Mouse (Mus musculus) MEL (cell line): ENCODE results near the gene Enpp7. TPM values are rescaled to one million over a fixed set of nuclear protein-coding genes. Genes with fewer than 3 reads are reported as not detected.

ENCODE experiments used
- DNase-seq: peaks from one replicate; pipeline ENCODE4 v3.0.0; 2011; ENCODE audit warnings: low read depth, low spot score
- H3K27ac ChIP-seq: 2 replicates; pipeline ENCODE4 v1.5.1; 2012; ENCODE audit warnings: low read depth, mild to moderate bottlenecking, control low read depth, low read length, moderate library complexity; ENCODE audit not compliant: control insufficient read depth
- H3K27me3 ChIP-seq, 2 experiments: fragments of 150-350 bp in 1 of 2; sonication (generic) in 1 of 2; 2 replicates each; pipeline ENCODE4 v1.6.1; 2012; ENCODE audit warnings: low read length in 2 of 2, mild to moderate bottlenecking in 2 of 2, improper control_type of control experiment in 1 of 2, moderate library complexity in 1 of 2; ENCODE audit not compliant: insufficient read depth in 2 of 2, control insufficient read depth in 1 of 2
- H3K36me3 ChIP-seq, 2 experiments: 2 replicates each; pipeline ENCODE4 v1.6.1; 2012 to 2014; ENCODE audit warnings: low read length in 2 of 2, improper control_type of control experiment in 1 of 2, inconsistent platforms in 1 of 2, mild to moderate bottlenecking in 1 of 2; ENCODE audit not compliant: insufficient read depth in 2 of 2, control insufficient read depth in 1 of 2
- H3K4me1 ChIP-seq, 2 experiments: fragments of 150-350 bp in 1 of 2; sonication (generic) in 1 of 2; 2 replicates each; pipeline ENCODE4 v1.6.1; 2012; ENCODE audit warnings: low read length in 2 of 2, improper control_type of control experiment in 1 of 2, mild to moderate bottlenecking in 1 of 2; ENCODE audit not compliant: insufficient read depth in 2 of 2, control insufficient read depth in 1 of 2
- H3K4me3 ChIP-seq, 2 experiments: fragments of 150-350 bp in 1 of 2; sonication (generic) in 1 of 2; 2 replicates each; pipeline ENCODE4 v1.5.1; 2012; ENCODE audit warnings: low read depth in 2 of 2, low read length in 2 of 2, mild to moderate bottlenecking in 2 of 2, moderate library complexity in 2 of 2, control low read depth in 1 of 2, improper control_type of control experiment in 1 of 2; ENCODE audit not compliant: control insufficient read depth in 1 of 2, insufficient read depth in 1 of 2
- H3K79me2 ChIP-seq: 2 replicates; pipeline ENCODE4 v1.6.1; 2012; ENCODE audit warnings: mild to moderate bottlenecking, low read length, moderate library complexity; ENCODE audit not compliant: control insufficient read depth, poor library complexity, insufficient read depth
- H3K9ac ChIP-seq: 2 replicates; pipeline ENCODE4 v1.6.1; 2012; ENCODE audit warnings: low read depth, mild to moderate bottlenecking, control low read depth, low read length, moderate library complexity; ENCODE audit not compliant: control insufficient read depth, poor library complexity, severe bottlenecking
- H3K9me3 ChIP-seq: fragments of 150-350 bp; sonication (generic); replicated peaks from 2 replicates; pipeline ENCODE4 v1.6.1; 2012; ENCODE audit warnings: mild to moderate bottlenecking, low read length, improper control_type of control experiment, moderate library complexity; ENCODE audit not compliant: insufficient read depth
- BHLHE40 ChIP-seq: IDR thresholded peaks from 2 replicates; pipeline ENCODE4 v1.6.1; 2012; ENCODE audit warnings: low read depth, mild to moderate bottlenecking, inconsistent platforms, low read length, improper control_type of control experiment, borderline replicate concordance
- CHD1 ChIP-seq: IDR thresholded peaks from 2 replicates; pipeline ENCODE4 v1.6.1; 2012; ENCODE audit warnings: low read depth, mild to moderate bottlenecking, inconsistent platforms, low read length, improper control_type of control experiment
- CHD2 ChIP-seq: IDR thresholded peaks from 2 replicates; pipeline ENCODE4 v1.6.1; 2011; ENCODE audit warnings: low read length, improper control_type of control experiment
- E2F4 ChIP-seq: IDR thresholded peaks from 2 replicates; pipeline ENCODE4 v1.6.1; 2011; ENCODE audit warnings: low read depth, low read length, improper control_type of control experiment, borderline replicate concordance
- ELF1 ChIP-seq: IDR thresholded peaks from 2 replicates; pipeline ENCODE4 v1.6.1; 2014; ENCODE audit warnings: low read depth, mild to moderate bottlenecking, inconsistent platforms, low read length, improper control_type of control experiment, moderate library complexity
- ETS1 ChIP-seq: IDR thresholded peaks from 2 replicates; pipeline ENCODE4 v1.6.1; 2012; ENCODE audit warnings: low read depth, mild to moderate bottlenecking, inconsistent platforms, low read length, improper control_type of control experiment, moderate library complexity
- GABPA ChIP-seq: IDR thresholded peaks from 2 replicates; pipeline ENCODE4 v1.6.1; 2012; ENCODE audit warnings: low read depth, mild to moderate bottlenecking, inconsistent platforms, low read length, improper control_type of control experiment, moderate library complexity
- HCFC1 ChIP-seq: IDR thresholded peaks from 2 replicates; pipeline ENCODE4 v1.6.1; 2012; ENCODE audit warnings: low read depth, mild to moderate bottlenecking, inconsistent platforms, low read length, improper control_type of control experiment, moderate library complexity
- JUND ChIP-seq: IDR thresholded peaks from 2 replicates; pipeline ENCODE4 v1.6.1; 2011; ENCODE audit warnings: low read depth, mild to moderate bottlenecking, improper control_type of control experiment, low read length
- MAFK ChIP-seq: IDR thresholded peaks from 2 replicates; pipeline ENCODE4 v1.6.1; 2011; ENCODE audit warnings: low read depth, mild to moderate bottlenecking, low read length, improper control_type of control experiment, borderline replicate concordance
- MEF2A ChIP-seq: IDR thresholded peaks from 2 replicates; pipeline ENCODE4 v1.6.1; 2014; ENCODE audit warnings: low read depth, mild to moderate bottlenecking, inconsistent platforms, low read length, improper control_type of control experiment; ENCODE audit not compliant: poor library complexity, insufficient replicate concordance, severe bottlenecking; ENCODE audit errors: extremely low read depth
- NRF1 ChIP-seq: IDR thresholded peaks from 2 replicates; pipeline ENCODE4 v1.6.1; 2014; ENCODE audit warnings: low read depth, mild to moderate bottlenecking, inconsistent platforms, low read length, improper control_type of control experiment, moderate library complexity; ENCODE audit not compliant: poor library complexity, insufficient read depth, severe bottlenecking
- RAD21 ChIP-seq: IDR thresholded peaks from 2 replicates; pipeline ENCODE4 v1.6.1; 2011; ENCODE audit warnings: mild to moderate bottlenecking, low read depth, low read length, improper control_type of control experiment
- SIN3A ChIP-seq: IDR thresholded peaks from 2 replicates; pipeline ENCODE4 v1.6.1; 2012; ENCODE audit warnings: low read length, improper control_type of control experiment, inconsistent platforms
- SMC3 ChIP-seq: IDR thresholded peaks from 2 replicates; pipeline ENCODE4 v1.6.1; 2011; ENCODE audit warnings: low read depth, low read length, improper control_type of control experiment
- TCF12 ChIP-seq: IDR thresholded peaks from 2 replicates; pipeline ENCODE4 v1.6.1; 2014; ENCODE audit warnings: low read depth, mild to moderate bottlenecking, inconsistent platforms, low read length, improper control_type of control experiment, moderate library complexity
- UBTF ChIP-seq: IDR thresholded peaks from 2 replicates; pipeline ENCODE4 v1.6.1; 2012; ENCODE audit warnings: low read depth, mild to moderate bottlenecking, inconsistent platforms, low read length, improper control_type of control experiment, moderate library complexity, borderline replicate concordance; ENCODE audit not compliant: insufficient read depth
- USF1 ChIP-seq: IDR thresholded peaks from 2 replicates; pipeline ENCODE4 v1.6.1; 2014; ENCODE audit warnings: low read depth, mild to moderate bottlenecking, inconsistent platforms, low read length, improper control_type of control experiment, moderate library complexity
- ZC3H11A ChIP-seq: IDR thresholded peaks from 2 replicates; pipeline ENCODE4 v1.6.1; 2012; ENCODE audit warnings: low read depth, mild to moderate bottlenecking, inconsistent platforms, low read length, improper control_type of control experiment
- ZKSCAN1 ChIP-seq: IDR thresholded peaks from 2 replicates; pipeline ENCODE4 v1.6.1; 2012; ENCODE audit warnings: low read depth, mild to moderate bottlenecking, inconsistent platforms, low read length, improper control_type of control experiment, moderate library complexity
- polyA plus RNA-seq, 2 experiments: library from polyadenylated mRNA; stranded (reverse) in 1 of 2; unstranded in 1 of 2; fragments of >175 nt in 1 of 2; fragments of >200 nt in 1 of 2; gene quantifications; 2 replicates each; pipeline versions ENCODE4 v1.2.1 to v1.2.4; 2012; ENCODE audit warnings: low replicate concordance in 2 of 2, low read depth in 1 of 2; ENCODE audit not compliant: insufficient read length in 2 of 2, insufficient read depth in 1 of 2, missing spikeins in 1 of 2
- total RNA-seq: library from RNA; depleted of rRNA; stranded (reverse); fragments of 300-350 nt; gene quantifications from 2 replicates; pipeline ENCODE4 v1.2.3, GENCODE M21; 2012; rRNA removed

The Enpp7 gene
- total RNA-seq, result not detected in 2 replicates
- not detected for polyA plus RNA-seq

GRCm38 (mm10) chr11:118987999-118988398 lies at the start of gene Enpp7:
Gene Enpp7, plus strand, starts transcription at chr11:118988188.
- no peak for DNase-seq
- H3K4me3 ChIP-seq, result no peak within 1 kb of the TSS

DNA sequence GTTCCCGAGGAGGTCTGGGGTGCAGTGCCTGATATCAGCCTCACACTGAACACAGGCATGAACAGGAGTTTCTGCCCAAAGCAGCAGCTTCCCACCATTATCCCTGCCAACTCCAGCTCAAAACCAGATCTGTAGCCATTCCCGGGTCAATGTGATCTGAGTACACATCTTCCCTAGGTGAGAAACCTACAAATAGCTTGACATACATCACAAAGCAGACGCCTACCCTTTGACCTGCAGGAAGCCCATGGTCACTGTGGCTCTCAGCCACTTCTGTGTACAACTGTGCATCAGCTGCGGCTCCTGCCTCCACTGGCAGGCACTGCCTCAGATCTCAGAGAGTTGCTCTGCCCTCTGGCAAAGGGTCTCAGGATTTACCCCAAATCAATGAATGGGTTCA lies 48.3 kb upstream of the Enpp7 start:
- no peak for DNase-seq
- Histone ChIP-seq H3K4me1 (no peaks in the 10 kb centered on the region), H3K9ac (no peak overlapping the region), H3K4me3 (no peak overlapping the region), H3K27me3 (no peaks in the 10 kb centered on the region), H3K79me2 (no peaks in the 10 kb centered on the region), H3K27ac (no peak overlapping the region), H3K36me3 (no peaks in the 10 kb centered on the region), H3K9me3 (no peaks in the 10 kb centered on the region)
- TF ChIP-seq CHD2, result no peak
- TF ChIP-seq ELF1, result no peak

More at GRCm38 (mm10) chr11:118987999-118988398, at the start of gene Enpp7:
- Histone ChIP-seq H3K4me1 (peaks cover 0 to 6% of the 10 kb centered on the region in 2 experiments; a peak in 1 of 4 replicates), H3K9ac (no peak within 1 kb of the TSS), H3K9me3 (no peaks in the 10 kb centered on the region), H3K27me3 (no peaks in the 10 kb centered on the region), H3K79me2 (no peaks in the 10 kb centered on the region), H3K27ac (no peak within 1 kb of the TSS), H3K36me3 (no peaks in the 10 kb centered on the region)
- no peak for TF ChIP-seq CHD2
- TF ChIP-seq JUND, result no peak
- no peak for TF ChIP-seq UBTF
- no peak for TF ChIP-seq USF1
- no peak for TF ChIP-seq HCFC1
- TF ChIP-seq ZC3H11A, result no peak
- no peak for TF ChIP-seq ELF1
- no peak for TF ChIP-seq ZKSCAN1

DNA sequence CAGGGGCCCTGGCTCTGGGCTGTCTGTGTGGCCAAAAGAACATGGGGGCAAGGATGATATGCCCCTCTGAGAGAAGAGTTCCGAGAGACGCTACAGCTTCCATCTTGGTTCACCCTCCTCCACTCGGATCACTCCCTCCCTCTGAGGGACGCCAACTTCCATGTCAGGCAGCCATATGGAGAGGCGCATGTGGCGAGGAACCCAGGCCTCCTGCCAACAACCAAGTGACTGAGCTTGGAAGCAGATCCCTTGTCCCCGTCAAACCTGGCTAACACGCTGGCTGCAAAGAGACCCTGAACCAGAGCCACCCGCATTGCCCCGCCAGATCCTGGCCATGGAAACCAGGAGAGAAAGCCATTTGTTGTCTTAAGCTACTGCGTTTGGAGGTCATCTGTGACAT lies 47.4 kb upstream of the Enpp7 start:
- Histone ChIP-seq H3K27me3 (no peaks in the 10 kb centered on the region), H3K79me2 (no peaks in the 10 kb centered on the region), H3K27ac (no peak overlapping the region), H3K4me3 (no peak overlapping the region), H3K36me3 (no peaks in the 10 kb centered on the region), H3K9ac (no peak overlapping the region), H3K9me3 (no peaks in the 10 kb centered on the region), H3K4me1 (no peaks in the 10 kb centered on the region)
- TF ChIP-seq MEF2A (no peak), E2F4 (no peak), CHD1 (no peak), CHD2 (no peak), SIN3A (no peak), HCFC1 (no peak), TCF12 (no peak), NRF1 (no peak), RAD21 (no peak), SMC3 (no peak), GABPA (no peak), ETS1 (no peak), MAFK (no peak), BHLHE40 (no peak)
- DNase-seq, result no peak
